Mouse (Mus musculus): Measurements from ENCODE around the gene Btbd9.

The Btbd9 gene

DNA sequence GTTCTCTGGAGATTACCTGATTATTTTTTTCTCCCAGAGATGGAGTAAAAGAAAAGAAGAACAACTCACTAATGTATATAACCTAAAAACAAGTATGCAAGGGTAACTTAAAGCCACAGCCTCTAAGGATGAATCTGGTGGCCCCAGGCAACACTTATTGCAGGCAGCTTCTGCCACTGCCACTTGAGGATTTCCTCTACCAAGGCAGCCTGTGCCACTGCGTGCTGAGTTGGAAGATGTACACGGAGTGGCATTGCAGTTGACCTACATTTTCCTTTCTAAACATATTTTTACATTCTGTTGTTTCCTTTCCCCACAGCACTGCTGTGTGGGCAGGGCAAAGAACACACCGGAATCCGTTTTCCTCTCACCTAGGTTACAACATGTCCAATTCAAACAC lies 184.3 kb downstream of the Btbd9 start:
- no peak for DNase-seq (ENCODE audit: low spot score in 2 of 2)

DNA sequence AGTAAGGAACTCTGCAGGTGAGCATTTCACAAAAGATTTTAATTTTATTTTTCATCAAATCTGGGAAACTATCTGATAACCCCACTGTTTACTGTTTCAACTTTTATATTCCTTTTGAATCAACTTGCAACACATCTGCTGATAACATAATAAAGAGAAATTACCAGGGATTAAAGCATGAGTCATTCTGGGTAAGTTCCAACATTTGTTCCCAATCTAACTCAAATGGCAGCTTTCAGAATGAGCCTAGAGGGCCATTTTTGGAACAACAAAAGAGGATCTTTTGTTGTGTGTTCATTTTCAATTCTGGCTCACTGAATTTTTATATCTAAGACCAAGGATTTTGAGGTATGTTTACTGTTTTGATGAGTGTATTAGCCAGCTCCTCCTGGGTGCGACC lies 185.1 kb downstream of the Btbd9 start:
- DNase-seq (ENCODE audit: low spot score in 2 of 2): no peak

DNA sequence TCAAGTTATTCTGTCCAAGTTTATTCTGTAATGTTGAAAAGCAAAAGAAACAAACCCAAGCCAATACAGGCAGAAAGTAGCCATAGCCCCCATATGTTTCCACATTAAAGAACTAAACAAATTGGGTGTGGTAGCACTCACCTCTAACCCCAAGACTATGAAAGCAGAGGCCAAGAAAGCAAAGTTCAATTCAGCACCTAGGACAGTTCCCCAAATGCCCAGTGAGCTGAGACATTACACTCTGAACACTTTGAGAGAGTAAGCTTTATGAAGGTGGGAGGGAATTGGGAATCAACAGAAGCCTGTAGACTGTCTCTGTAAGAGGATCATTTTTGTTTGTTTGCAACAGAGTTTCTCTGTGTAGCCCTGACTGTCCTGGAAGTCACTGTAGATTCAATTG lies 186.6 kb downstream of the Btbd9 start:
- no peak for DNase-seq (ENCODE audit: low spot score in 2 of 2)

DNA sequence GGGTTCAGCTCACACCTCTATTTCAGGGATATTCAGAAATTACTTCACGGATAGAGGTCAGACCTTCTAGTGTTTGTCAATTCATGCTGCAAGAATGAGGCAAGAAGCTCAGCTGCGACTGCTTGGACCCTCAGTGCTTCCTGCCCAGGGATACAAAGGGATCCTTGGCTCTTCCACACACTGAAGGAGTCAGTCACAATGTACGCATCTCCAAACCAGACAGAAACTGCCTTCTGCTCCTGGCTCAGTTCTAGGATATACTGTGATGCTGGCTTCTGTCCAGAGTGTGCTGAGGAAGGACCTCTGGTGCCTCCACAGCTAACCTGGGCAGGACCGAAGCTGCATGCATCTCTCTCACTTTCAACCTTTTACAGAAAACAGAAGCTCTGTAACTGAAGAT lies 187.5 kb downstream of the Btbd9 start:
- peak; percentile 54 to 57 for DNase-seq (ENCODE audit: low spot score in 2 of 2)

DNA sequence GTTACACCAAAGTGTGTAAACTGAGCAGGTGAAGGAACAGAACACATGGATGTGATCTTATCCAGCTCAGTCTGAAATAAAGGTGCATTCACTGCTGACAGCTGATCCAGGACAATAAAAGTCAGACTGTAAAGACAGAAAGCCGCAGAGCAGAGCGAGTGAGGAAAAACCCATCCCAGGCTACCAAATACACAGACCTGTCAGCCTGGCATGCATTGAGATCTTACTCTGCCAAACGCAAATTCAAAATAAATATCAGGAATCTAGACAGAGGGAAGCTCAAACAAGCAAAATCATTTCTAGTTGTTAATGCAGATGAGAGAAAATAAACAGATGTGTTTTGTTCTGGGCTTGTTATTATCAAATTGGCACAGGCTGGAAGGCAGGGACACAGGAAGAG lies 187.9 kb downstream of the Btbd9 start:
- DNase-seq (ENCODE audit: low spot score in 2 of 2): no peak

DNA sequence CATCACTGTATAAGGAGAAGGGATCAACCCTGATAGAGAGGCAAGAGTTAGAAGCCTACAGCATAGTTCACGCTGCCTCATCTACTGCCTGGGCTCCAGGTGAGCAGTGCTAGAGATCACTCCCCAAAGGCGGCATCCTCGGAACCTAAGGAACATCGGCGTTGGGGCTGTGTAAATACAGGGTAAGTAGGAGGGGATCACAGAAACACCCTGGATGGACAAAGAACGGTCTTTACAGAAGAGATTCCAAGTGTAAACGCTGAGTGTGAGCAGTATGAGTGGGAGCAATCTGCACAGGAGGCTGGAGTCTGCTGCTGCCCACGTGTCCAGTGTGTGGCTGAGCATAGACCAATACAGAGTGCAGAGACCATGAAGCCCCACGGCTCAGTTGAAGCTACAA lies 190.0 kb downstream of the Btbd9 start:
- no peak for DNase-seq (ENCODE audit: low spot score in 2 of 2)

DNA sequence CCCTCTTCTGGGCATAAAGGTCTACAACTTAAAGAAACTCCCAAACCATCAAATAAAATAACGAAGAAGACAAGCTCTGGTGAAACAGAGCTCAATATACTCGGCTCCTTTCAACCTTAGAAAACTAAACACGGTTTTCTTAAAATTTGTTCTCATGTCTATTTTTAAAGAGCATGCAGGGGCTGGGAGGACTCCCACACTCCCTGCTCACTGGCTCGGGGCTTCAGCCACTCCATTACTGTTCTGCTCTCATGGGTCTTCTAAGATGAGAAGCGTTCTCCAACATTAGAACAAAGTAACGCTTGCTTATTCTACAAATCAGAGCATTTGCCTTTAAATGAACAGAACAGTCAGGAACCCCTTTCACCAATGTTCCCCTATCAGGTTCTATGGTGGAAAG lies 192.6 kb downstream of the Btbd9 start:
- no peak for DNase-seq (ENCODE audit: low spot score in 2 of 2)

DNA sequence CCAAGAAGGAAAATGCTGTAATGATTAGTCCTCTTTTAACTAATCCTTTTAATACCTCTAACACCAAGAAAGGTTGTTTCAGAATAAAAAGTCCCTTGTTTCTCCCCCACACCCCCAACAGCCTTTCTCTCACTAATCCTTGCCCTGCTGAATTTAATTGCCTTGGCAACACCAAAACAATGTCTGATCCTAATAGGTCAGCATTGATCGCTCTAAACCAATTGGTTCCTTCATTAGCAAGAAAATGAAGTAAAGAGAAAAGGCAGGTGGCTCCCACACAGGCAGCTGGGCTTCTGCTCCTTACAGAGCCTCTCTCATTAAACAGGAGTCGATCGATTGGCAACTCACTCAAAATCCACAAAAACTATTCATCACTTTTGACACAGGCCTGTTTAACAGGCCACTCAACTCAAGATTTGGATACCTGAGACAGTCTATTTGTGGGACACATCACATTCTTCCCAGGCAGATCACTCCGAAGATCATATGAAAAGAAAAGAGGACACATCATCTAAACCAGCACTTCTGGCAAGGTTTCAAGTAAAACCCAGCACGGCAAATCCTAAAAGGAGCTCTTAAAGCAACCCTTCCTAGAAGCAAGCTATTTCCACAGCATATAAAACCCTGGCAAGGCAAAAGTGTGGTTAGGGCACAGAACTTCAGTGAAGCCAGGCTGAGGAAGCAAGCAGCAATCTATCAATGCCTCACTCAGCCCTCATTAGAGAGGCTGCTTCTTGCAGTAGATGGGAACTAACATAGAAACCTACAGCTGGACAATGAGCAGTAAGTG lies 197.9 kb downstream of the Btbd9 start:
- no peak for DNase-seq (ENCODE audit: low spot score in 2 of 2)

DNA sequence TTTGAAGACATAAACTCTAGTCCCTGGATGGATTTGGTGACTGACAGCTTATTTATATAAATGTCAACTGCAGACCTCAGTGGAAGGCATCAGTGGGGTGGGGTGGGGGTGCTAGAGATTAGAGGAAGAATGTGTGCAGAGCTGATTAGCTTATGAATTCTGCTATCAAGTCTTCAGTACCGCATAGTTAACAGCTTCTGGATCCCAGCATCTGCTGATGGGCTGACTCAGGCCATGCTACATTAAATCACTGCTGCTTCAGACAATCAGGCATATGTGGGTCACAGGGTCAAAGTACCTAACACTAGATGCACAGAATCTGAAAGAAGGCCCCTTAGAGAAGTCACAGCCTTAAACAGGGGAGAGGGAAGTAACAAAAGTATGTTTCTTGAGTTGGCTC lies 198.5 kb downstream of the Btbd9 start:
- no peak for DNase-seq (ENCODE audit: low spot score in 2 of 2)

DNA sequence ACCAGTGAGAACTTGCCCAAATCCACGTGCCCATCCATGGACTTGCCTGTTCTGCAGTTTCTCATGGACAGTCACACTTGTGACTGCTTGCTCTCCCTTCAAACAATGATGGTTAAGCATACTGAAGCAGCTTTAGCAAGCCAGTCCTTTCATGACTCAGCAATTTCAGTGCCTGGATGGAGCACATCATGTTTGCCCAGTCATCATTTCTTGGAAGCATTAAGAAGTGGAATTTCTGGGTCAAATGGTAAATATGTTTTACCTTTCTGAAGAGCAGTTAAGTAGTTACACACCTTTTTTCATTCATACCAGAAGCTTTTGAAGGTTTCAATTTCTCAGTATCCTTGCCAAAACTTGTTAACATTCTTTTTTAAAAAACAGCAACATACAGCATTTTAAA lies 201.2 kb downstream of the Btbd9 start:
- no peak for DNase-seq (ENCODE audit: low spot score in 2 of 2)

DNA sequence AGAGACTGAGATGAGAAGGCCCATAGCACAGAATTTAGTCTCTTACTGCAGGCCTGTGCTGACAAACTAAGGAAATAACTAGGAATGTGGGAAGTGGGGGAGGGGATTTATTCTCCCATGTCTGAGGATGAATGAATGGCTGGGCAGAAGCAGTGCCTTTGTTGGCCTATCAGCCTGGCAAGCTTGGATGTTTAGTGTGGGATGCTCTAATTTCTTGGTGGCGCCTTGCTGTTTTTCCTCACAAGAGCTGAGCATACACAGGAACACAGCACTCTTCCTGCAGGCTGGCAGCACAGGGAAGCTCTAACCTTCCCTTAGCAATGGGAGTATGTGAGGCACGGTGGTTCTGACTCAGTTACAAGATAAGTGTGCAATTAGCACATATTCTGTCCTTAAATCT lies 207.7 kb downstream of the Btbd9 start:
- no peak for DNase-seq (ENCODE audit: low spot score in 2 of 2)

DNA sequence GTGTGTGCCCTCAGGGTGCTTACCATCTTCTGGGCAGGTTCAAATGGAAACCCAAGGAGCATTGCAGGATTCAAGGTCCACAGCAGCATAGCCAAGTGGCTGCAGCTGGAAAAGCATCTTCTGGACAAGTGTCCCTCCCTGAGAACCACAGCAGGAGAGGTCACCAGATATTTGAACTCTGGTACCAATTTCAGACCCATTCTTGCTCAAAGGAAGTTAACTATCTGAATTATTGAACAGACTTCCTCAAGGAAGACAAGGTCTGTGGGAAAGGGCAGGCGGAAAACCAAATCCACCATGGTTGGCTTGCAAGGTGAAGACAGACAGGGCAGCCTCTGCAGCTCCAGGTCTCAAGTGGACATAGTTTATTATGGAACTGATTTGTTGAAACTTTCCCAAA lies 211.6 kb downstream of the Btbd9 start:
- no peak for DNase-seq (ENCODE audit: low spot score in 2 of 2)

DNA sequence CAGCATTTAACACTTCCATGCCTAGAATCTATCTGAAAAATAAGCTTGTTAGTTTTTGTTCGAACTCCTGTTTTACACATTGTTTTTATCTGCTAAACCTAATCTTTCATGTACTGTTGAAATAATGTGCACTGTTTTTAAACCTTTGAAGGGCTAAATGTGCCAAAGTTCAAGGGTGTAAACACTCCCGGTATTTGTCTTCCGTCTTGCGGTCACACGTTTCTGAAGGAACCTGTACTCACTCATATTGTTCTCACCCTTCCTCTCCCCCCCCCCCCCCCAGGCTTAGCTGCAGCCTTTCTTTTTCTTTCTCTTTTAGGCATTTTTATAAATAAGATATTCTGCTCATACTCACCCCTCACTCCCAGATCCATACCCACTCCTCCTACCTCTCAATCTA lies 212.9 kb downstream of the Btbd9 start:
- DNase-seq (ENCODE audit: low spot score in 2 of 2): no peak

DNA sequence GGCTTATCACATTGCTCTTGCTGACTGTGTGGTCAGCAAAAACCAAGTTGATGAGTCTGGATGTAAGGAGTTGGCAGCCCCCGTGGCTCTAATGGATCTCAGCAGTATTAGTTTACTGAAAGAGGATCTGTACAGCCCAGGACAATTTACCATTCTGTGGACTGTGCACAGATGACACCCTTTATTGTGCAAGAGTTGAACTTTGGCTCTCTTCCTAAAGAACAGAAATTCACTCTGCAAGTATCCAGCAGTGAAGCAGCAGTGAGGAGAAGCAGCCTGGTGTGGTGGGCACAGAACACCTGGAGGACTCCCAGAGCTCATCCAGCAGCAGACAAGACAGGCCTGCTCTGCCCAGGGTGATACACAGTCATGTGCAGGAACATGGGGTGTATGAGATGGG lies 215.6 kb downstream of the Btbd9 start:
- no peak for DNase-seq (ENCODE audit: low spot score in 2 of 2)

DNA sequence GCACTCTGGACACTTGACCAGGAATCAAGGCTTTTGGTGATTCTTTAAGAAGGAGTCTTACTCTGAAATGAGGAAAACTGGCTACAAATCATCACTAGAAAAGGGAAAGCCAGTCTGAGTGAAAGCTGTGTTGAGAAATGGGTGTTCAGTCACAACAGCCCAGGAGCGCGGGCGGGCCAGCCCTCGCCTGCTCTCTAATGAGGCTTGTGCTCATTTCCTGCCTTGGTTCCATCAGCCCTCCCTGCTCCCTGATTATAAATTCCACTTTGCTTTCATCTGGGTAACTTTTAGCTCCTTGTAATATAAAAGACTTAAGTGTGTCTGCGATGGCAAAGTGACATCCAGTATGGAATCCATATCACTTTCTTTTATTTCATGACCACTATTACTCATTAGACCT lies 216.9 kb downstream of the Btbd9 start:
- DNase-seq (ENCODE audit: low spot score in 2 of 2): no peak

DNA sequence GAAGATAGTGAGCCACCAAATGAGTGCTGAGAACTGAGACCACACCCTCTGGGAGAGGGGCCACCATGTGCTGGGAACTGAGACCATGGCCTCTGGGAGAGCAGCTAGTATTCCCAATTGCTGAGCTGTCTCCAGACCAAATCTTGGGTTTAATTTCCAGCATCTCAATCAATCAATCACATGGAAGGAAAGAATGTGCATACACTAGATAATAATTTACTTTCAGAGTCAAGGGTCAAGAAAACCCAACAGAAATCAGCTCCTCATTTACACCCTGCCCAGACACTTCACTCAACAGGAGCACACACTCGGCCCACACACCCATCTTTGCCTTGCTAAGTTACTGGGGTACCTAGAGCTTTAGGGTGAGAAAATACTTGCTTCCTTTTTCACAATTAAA lies 220.9 kb downstream of the Btbd9 start:
- DNase-seq (ENCODE audit: low spot score in 2 of 2): no peak

DNA sequence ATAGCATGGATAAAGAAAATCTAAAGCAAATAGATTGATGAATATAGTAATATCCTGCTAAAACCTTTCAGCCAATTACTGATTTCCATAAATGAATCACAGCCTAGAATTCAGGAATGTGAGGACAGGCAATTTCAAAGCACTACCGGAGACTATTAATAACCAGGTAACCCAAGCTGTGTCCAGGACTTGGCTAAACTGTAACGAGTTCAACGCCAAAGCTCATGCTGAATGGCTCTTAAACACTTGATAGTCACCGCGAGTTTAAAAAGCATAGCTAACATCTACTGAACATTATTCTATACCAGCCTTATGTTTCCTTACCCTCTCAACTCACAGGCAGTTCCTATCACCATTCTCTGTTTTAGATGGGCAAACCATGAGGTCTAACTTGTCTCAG lies 221.9 kb downstream of the Btbd9 start:
- DNase-seq (ENCODE audit: low spot score in 2 of 2): no peak

DNA sequence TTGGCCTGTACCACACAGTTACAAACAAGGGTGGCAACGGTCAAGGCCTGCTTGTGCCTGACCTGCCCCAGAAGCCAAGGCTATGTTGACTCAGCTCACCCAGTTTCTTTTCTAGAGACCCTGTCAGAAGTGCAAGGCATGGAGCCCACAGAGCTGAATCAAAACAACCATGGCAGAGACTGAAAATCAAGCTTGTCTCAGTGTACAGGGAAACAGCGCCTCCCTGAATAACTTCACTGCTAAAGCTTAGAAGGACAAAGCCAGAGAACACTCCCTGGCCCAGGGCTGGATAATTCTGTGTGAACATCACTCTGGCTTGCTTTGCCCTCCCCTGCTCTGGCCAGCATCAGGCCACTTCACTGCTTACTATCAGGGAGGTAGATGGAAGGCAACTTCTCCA lies 228.3 kb downstream of the Btbd9 start:
- no peak for DNase-seq (ENCODE audit: low spot score in 2 of 2)

DNA sequence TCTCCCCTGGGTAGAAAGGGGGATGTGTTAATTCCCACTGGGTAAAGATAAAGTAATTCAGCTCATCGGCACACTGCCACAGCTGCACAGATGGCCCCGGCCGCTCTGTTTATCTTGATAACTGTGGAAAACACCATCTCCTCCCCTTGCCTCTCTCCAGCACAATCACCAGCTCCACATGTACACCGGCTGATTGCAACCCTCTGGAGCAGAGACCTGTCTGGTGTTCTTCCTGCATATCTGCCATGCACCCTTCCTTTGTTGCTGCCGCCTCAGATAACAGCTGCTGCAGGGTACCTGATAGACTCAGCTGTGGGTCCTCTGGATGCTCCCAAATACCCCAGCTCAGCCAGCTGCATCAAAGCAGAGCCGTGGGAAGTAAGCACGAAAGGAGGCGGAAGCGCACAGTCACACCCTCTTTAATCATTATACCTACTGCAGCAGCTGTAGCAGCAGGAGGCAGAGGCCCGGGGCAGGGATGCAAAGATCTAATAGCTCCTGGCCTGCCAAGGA lies 229.1 kb downstream of the Btbd9 start:
- peak; percentile 40 to 44 for DNase-seq (ENCODE audit: low spot score in 2 of 2)

DNA sequence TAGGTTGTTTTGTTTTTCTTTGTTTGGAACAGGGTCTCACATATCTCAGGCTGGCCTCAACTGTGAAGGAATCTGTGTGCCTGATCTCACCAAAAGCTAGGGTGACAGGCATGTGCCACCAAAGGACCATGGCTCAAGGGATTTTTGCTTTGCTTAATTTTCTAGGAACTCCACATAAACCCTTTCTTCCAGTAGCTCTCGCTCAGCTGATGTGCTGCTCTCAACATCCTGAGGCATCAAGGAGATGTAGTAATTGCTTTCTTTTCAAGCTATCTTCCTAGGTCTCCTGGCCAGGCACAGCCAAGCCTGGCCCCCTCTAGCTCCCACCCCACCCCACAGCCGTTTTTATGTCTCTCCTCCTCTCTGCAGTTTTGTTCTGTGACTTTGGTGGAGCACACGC lies 231.3 kb downstream of the Btbd9 start:
- no peak for DNase-seq (ENCODE audit: low spot score in 2 of 2)

DNA sequence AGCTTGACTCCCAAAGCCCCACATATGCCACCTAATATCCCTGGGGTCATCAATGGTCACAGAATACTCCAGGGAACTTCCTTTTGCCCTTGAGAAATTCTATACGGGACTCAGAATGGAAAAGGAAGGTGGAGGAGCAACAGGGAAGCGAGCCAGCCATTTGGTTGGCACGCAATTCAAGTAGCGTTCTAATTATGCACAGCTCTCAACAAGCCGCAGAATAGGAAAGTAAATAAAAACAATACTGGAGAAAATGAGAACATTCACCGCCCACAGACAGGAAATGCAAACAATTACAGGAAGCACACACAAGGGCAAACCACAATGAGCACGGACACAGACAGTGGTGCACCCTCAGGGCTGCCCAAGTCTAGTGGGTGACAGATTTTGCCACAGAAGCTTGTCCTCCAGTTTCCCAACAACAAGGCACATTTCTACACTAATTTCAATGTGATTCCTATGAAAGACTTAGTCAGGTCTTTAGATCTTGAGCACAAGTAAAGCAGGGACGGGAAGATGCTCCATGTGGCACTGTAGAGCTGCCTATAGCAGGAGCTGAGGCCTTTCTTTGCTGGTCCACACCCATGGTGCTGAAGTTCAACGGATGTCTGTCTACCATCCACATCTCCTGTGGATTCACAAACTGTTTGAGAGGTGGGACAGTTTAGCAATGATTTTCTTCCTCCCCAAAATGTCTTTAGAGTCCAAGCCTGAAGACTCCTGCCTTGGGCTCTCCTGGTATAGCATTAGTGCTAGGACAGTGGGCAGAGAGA lies 232.4 kb downstream of the Btbd9 start:
- DNase-seq (ENCODE audit: low spot score in 2 of 2): peak; percentile 48 to 49

DNA sequence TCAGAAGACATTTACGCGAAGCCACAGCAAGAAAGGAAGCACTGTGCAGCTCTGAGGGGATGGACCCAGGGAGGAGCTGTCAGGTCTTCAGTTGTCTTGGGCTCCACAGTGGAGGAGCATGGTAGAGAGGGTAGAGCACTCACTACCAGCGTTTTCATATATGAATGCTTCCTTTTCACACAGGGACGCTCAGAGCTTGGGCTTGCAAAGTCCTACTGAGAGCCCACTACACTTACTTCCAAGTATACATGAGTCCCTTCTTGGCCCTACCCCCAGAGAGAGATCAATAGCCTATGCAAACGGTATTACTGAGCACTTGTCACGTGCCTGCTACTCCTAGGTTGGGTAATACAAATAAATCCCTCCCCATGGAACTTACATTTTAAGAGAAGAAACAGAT lies 234.7 kb downstream of the Btbd9 start:
- no peak for DNase-seq (ENCODE audit: low spot score in 2 of 2)

DNA sequence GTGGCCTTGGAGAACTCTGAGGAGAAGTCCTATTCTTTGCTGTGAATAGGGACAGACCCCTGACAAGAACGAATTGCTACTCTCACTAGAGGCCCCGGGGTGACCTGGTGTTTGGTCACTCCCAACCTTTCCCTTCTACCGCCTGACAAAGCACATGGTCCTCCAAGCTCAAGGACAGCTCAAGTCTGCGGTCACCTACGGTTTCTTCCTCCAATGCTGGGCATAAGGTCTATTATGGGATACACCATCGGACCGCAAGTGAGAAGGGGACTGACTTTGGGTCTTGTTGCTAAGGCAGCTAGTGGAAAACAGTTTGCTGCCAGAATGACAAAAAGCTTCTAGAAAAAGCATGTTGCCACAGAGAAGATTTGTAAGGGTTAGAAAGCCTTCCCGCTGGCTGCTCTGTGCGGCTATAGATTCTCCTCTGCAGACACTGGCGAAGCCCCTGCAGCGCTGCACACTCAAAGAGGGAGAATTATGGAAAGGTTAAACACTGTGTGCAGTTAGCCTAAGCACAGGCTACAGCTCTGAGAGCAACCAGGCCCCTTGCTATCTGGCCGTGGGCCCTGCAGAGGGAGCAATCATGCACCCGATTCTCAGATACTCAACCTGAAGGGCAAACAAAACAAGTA lies 235.7 kb downstream of the Btbd9 start:
- DNase-seq (ENCODE audit: low spot score in 2 of 2): no peak
